Mouse (Mus musculus): Measurements from ENCODE around the gene Slc6a16. TPM values are rescaled to one million over a fixed set of nuclear protein-coding genes. Genes with fewer than 3 reads are reported as not detected.

Gene Slc6a16
- polyA plus RNA-seq, 1 experiment from 2014 or later = 0.18 TPM

DNA sequence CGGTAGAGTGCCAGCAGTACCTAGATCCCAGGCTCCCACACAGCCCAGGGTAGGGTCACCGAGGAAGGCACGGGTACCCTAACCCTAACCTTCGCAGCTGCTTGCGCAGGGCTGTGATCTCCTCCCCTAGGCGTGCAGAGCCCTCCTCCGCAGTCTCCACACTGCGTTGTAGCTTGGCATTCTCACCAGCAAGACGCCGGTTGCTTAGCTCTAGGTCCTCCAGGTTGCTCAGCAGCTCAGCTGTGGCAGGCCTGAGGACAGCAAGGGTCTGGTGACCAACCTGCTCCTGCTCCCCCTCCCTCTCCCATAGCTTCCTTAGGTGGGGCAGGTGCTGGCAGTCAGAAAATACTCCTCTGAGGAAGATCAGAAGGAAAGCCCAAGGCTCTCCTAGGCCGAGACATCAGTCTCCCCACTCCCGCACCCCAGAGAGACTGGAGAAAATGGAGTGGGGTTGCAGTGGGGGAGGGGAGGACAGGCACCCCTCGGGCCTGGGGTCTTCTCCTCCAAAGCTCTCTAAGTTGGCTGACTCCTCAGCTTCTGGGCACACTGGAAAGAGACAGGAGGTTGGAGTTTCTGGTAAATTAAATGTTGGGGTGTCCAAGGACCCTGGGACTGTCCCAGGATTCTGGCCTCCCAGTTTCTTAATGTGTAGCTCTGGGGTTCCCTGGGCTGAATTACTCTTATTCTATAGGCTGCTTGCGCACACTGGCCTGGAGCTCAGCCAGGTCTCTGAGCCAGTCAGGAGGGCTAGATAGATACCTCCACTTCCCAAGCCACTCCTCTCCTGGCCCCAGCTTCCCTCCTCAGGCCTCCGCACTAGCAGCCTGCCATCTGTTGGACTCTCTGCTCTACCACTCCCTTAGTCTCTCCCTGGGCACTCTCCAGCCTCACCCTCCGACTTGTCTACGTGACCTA is 46.8 kb upstream of the Slc6a16 start:
- ATAC-seq (replicated peaks; ENCODE audit: low FRiP score, low read depth) (no peak), DNase-seq (ENCODE audit: low spot score) (no peak)
- no peak for TF ChIP-seq CTCF (IDR thresholded peaks at IDR 0.05; ENCODE audit: low read depth)
- no peaks in the 10 kb centered on the region for H3K9me3 ChIP-seq (replicated peaks; ENCODE audit: low read length)
- no peak overlapping the region for H3K9ac ChIP-seq (ENCODE audit: low read depth, low read length)
- no peak overlapping the region for H3K4me3 ChIP-seq (replicated peaks; ENCODE audit: low read depth, low read length)
- H3K4me1 ChIP-seq (replicated peaks; ENCODE audit: insufficient read depth, low read length) = peaks cover 11% of the 10 kb centered on the region
- 70% methylated on average over 17 of the region's 17 CpGs for WGBS
- H3K27me3 ChIP-seq (ENCODE audit: insufficient read depth, low read length) = 0 out of 2 replicates have a peak, but pooled peaks cover 3% of the 10 kb centered on the region
- no peak overlapping the region for H3K27ac ChIP-seq
- no peaks in the 10 kb centered on the region for H3K36me3 ChIP-seq (ENCODE audit: insufficient read depth, low read length)
- H3K4me2 ChIP-seq (ENCODE audit: low read length) = no peak overlapping the region

GRCm38 (mm10) chr7:45195341-45196175 is 45.3 kb upstream of the Slc6a16 start:
- Histone ChIP-seq H3K4me3 (replicated peaks; ENCODE audit: low read depth, low read length) (no peak overlapping the region), H3K36me3 (ENCODE audit: insufficient read depth, low read length) (no peaks in the 10 kb centered on the region), H3K4me2 (ENCODE audit: low read length) (no peak overlapping the region), H3K27me3 (ENCODE audit: insufficient read depth, low read length) (0 out of 2 replicates have a peak, but pooled peaks cover 3% of the 10 kb centered on the region), H3K9me3 (replicated peaks; ENCODE audit: low read length) (no peaks in the 10 kb centered on the region), H3K27ac (no peak overlapping the region), H3K4me1 (replicated peaks; ENCODE audit: insufficient read depth, low read length) (peaks cover 11% of the 10 kb centered on the region), H3K9ac (ENCODE audit: low read depth, low read length) (no peak overlapping the region)
- ATAC-seq (replicated peaks; ENCODE audit: low FRiP score, low read depth) (no peak), DNase-seq (ENCODE audit: low spot score) (no peak)
- no peak for TF ChIP-seq CTCF (IDR thresholded peaks at IDR 0.05; ENCODE audit: low read depth)
- 61% methylated on average over 13 of the region's 13 CpGs for WGBS

GRCm38 (mm10) chr7:45196176-45196535 is 44.7 kb upstream of the Slc6a16 start:
- Histone ChIP-seq H3K36me3 (ENCODE audit: insufficient read depth, low read length) (no peaks in the 10 kb centered on the region), H3K9ac (ENCODE audit: low read depth, low read length) (no peak overlapping the region), H3K9me3 (replicated peaks; ENCODE audit: low read length) (no peaks in the 10 kb centered on the region), H3K4me1 (replicated peaks; ENCODE audit: insufficient read depth, low read length) (peaks cover 10% of the 10 kb centered on the region), H3K27me3 (ENCODE audit: insufficient read depth, low read length) (no peaks in the 10 kb centered on the region), H3K4me2 (ENCODE audit: low read length) (no peak overlapping the region), H3K27ac (no peak overlapping the region), H3K4me3 (replicated peaks; ENCODE audit: low read depth, low read length) (no peak overlapping the region)
- no peak for TF ChIP-seq CTCF (IDR thresholded peaks at IDR 0.05; ENCODE audit: low read depth)
- DNase-seq (ENCODE audit: low spot score) = no peak
- ATAC-seq (replicated peaks; ENCODE audit: low FRiP score, low read depth) = no peak
- 78% methylated on average over 4 of the region's 4 CpGs for WGBS

DNA sequence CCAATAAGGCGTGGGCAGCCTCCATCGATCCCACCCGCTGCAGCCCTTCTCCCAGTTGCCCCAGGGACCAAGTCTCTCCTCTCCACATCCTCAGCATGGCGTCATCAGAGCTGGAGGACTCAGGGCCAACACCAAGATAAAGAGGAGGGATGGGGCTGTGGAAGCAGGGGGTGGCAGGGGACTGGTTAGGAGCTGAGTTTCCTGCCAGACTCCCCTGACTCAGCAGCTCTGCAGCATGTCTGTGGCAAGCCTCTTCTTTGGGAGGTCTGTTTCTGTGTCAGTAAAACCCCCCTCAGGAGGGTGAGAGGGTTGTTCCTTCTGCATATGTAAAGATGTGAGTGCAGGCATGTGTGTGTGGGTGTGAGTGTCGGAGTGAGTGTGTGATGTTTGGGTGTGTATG is 43.9 kb upstream of the Slc6a16 start:
- H3K27ac ChIP-seq = no peak overlapping the region
- 68% methylated on average over 5 of the region's 5 CpGs for WGBS
- DNase-seq (ENCODE audit: low spot score) = no peak
- H3K27me3 ChIP-seq (ENCODE audit: insufficient read depth, low read length) = no peaks in the 10 kb centered on the region
- H3K9me3 ChIP-seq (replicated peaks; ENCODE audit: low read length) = no peaks in the 10 kb centered on the region
- no peaks in the 10 kb centered on the region for H3K36me3 ChIP-seq (ENCODE audit: insufficient read depth, low read length)
- H3K4me3 ChIP-seq (replicated peaks; ENCODE audit: low read depth, low read length) = no peak overlapping the region
- no peak overlapping the region; the same call in 1 of the 2 replicates for H3K9ac ChIP-seq (ENCODE audit: low read depth, low read length)
- H3K4me2 ChIP-seq (ENCODE audit: low read length) = no peak overlapping the region
- ATAC-seq (replicated peaks; ENCODE audit: low FRiP score, low read depth) = no peak
- no peak for TF ChIP-seq CTCF (IDR thresholded peaks at IDR 0.05; ENCODE audit: low read depth)
- H3K4me1 ChIP-seq (replicated peaks; ENCODE audit: insufficient read depth, low read length) = peaks cover 2% of the 10 kb centered on the region; the same call in 1 of the 2 replicates

DNA sequence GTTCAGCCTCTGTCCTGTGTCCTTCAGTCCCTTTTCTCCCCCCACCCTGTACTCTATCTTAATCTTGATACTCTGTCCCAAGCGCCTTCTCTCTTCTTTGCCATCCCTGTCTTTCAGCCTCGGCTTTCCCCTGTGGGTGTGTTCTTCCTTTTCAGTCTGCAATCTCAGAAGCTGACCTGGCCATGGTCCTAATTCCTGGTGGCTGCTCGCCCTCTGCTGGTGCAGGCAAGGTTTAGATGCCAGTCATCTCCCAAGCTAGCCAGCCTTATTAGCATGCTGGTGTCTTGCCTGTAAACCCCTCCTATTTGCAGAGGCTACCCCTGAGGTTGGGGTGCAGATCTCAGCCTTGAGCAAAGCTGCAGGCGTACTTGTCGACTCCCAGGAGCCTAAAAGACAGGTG is 42.5 kb upstream of the Slc6a16 start:
- no peak overlapping the region for H3K9ac ChIP-seq (ENCODE audit: low read depth, low read length)
- no peaks in the 10 kb centered on the region for H3K36me3 ChIP-seq (ENCODE audit: insufficient read depth, low read length)
- TF ChIP-seq CTCF (IDR thresholded peaks at IDR 0.05; ENCODE audit: low read depth) = peak; percentile 95
- no peaks in the 10 kb centered on the region for H3K9me3 ChIP-seq (replicated peaks; ENCODE audit: low read length)
- no peaks in the 10 kb centered on the region for H3K4me1 ChIP-seq (replicated peaks; ENCODE audit: insufficient read depth, low read length)
- no peaks in the 10 kb centered on the region for H3K27me3 ChIP-seq (ENCODE audit: insufficient read depth, low read length)
- no peak overlapping the region for H3K27ac ChIP-seq
- 13% methylated on average over 5 of the region's 5 CpGs for WGBS
- DNase-seq (ENCODE audit: low spot score) (peak; percentile 90), ATAC-seq (replicated peaks; ENCODE audit: low FRiP score, low read depth) (no peak)
- no peak overlapping the region for H3K4me2 ChIP-seq (ENCODE audit: low read length)
- H3K4me3 ChIP-seq (replicated peaks; ENCODE audit: low read depth, low read length) = no peak overlapping the region

DNA sequence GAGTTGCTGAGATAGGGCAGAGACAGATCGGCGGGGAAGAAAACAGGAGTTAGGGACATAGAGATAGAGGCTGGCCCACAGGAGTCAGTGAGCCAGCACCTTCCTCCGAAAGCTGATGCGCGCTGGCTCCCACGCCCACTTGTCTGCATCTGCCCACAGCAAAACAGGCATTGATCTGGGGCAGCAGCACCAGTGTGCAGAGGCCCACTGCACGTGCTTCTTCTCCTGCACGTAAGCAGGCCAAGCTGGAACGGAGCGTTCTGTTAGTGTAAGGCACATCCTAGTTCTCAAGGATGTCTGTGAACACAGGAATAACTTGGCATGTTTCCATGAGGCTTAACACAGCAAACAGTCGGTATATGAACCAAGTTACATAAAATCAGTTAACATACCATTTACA is 41.9 kb upstream of the Slc6a16 start:
- no peak for DNase-seq (ENCODE audit: low spot score)
- no peak overlapping the region for H3K9ac ChIP-seq (ENCODE audit: low read depth, low read length)
- H3K4me3 ChIP-seq (replicated peaks; ENCODE audit: low read depth, low read length) = no peak overlapping the region
- no peaks in the 10 kb centered on the region for H3K9me3 ChIP-seq (replicated peaks; ENCODE audit: low read length)
- no peak for ATAC-seq (replicated peaks; ENCODE audit: low FRiP score, low read depth)
- H3K36me3 ChIP-seq (ENCODE audit: insufficient read depth, low read length) = no peaks in the 10 kb centered on the region
- H3K27ac ChIP-seq = no peak overlapping the region
- H3K27me3 ChIP-seq (ENCODE audit: insufficient read depth, low read length) = no peaks in the 10 kb centered on the region
- 78% methylated on average over 11 of the region's 11 CpGs for WGBS
- no peaks in the 10 kb centered on the region for H3K4me1 ChIP-seq (replicated peaks; ENCODE audit: insufficient read depth, low read length)
- TF ChIP-seq CTCF (IDR thresholded peaks at IDR 0.05; ENCODE audit: low read depth) = no peak
- no peak overlapping the region for H3K4me2 ChIP-seq (ENCODE audit: low read length)
